Mouse (Mus musculus): ENCODE measurements around the gene Rnf144b.

The Rnf144b gene

GRCm38 (mm10) chr13:47224648-47225323 is 102.3 kb downstream of the Rnf144b start:
- DNase-seq, result peak; percentile 79

GRCm38 (mm10) chr13:47225324-47225697 is 102.9 kb downstream of the Rnf144b start:
- no peak for DNase-seq

- DNase-seq, result peak; percentile 57
These were observed 103.3 kb downstream of the Rnf144b start for GRCm38 (mm10) chr13:47225802-47226201.

GRCm38 (mm10) chr13:47226521-47226920 is 104.1 kb downstream of the Rnf144b start:
- DNase-seq, result no peak

GRCm38 (mm10) chr13:47228201-47228600 is 105.7 kb downstream of the Rnf144b start:
- peak; percentile 58 for DNase-seq

- DNase-seq, result peak; percentile 53
These were observed 106.3 kb downstream of the Rnf144b start for GRCm38 (mm10) chr13:47228626-47229190.

- peak; percentile 43 for DNase-seq
These were observed 109.7 kb downstream of the Rnf144b start for GRCm38 (mm10) chr13:47232163-47232562.

GRCm38 (mm10) chr13:47237376-47237775 is 114.9 kb downstream of the Rnf144b start:
- no peak for DNase-seq

- no peak for DNase-seq
These were observed 115.7 kb downstream of the Rnf144b start for GRCm38 (mm10) chr13:47238131-47238530.

GRCm38 (mm10) chr13:47243569-47243968 is 121.1 kb downstream of the Rnf144b start:
- DNase-seq, result no peak

- peak; percentile 46 for DNase-seq
These were observed 122.3 kb downstream of the Rnf144b start for GRCm38 (mm10) chr13:47244771-47245170.

- no peak for DNase-seq
These were observed 124.0 kb downstream of the Rnf144b start for GRCm38 (mm10) chr13:47246459-47246858.

GRCm38 (mm10) chr13:47247156-47247800 is 124.8 kb downstream of the Rnf144b start:
- no peak for DNase-seq

- DNase-seq, result no peak
These were observed 126.0 kb downstream of the Rnf144b start for GRCm38 (mm10) chr13:47248289-47249010.

GRCm38 (mm10) chr13:47250615-47251014 is 128.2 kb downstream of the Rnf144b start:
- DNase-seq, result no peak

GRCm38 (mm10) chr13:47251114-47251764 is 128.8 kb downstream of the Rnf144b start:
- DNase-seq, result peak; percentile 35

- DNase-seq, result no peak
These were observed 131.3 kb downstream of the Rnf144b start for GRCm38 (mm10) chr13:47253711-47254110.

- DNase-seq, result no peak
These were observed 136.8 kb downstream of the Rnf144b start for GRCm38 (mm10) chr13:47259297-47259696.

GRCm38 (mm10) chr13:47261961-47262360 is 139.5 kb downstream of the Rnf144b start:
- DNase-seq, result no peak

GRCm38 (mm10) chr13:47264382-47264781 is 141.9 kb downstream of the Rnf144b start:
- peak; percentile 45 for DNase-seq

GRCm38 (mm10) chr13:47266411-47266810 is 144.0 kb downstream of the Rnf144b start:
- no peak for DNase-seq

GRCm38 (mm10) chr13:47268227-47268626 is 145.8 kb downstream of the Rnf144b start:
- no peak for DNase-seq

GRCm38 (mm10) chr13:47272928-47273327 is 150.5 kb downstream of the Rnf144b start:
- peak; percentile 61 for DNase-seq
